Mouse (Mus musculus) embryonic fibroblast, embryonic 13.5 days (primary cell): ENCODE measurements at regions not wholly inside any gene's neighbourhood (a gene's known extent, or its start where the extent isn't known, plus 50 kb on each side); places are given as distances from the start of the nearest gene placed in this dataset.

Experiments
- CTCF ChIP-seq: IDR thresholded peaks from 2 replicates; pipeline ENCODE4 v1.5.1; 2011; ENCODE audit warnings: mild to moderate bottlenecking, control low read depth, low read length, moderate library complexity, borderline replicate concordance; ENCODE audit not compliant: insufficient read depth
- POLR2A ChIP-seq: IDR thresholded peaks from 2 replicates; pipeline ENCODE4 v1.6.1; 2011; ENCODE audit warnings: low read depth, mild to moderate bottlenecking, control low read depth, low read length, moderate library complexity

GRCm38 (mm10) chr17:94269756-94270155 is 480.1 kb downstream of the Mettl4 start:
- TF ChIP-seq CTCF (no peak), POLR2A (no peak)
